Mouse (Mus musculus): ENCODE results near the gene Pth2.
"Not testable (repeated sequence)": the region's sequence is repeated elsewhere in the genome, so short reads cannot be mapped to it uniquely, and the experiment has no call there.

GRCm38 (mm10) chr7:45173772-45174171 is 7.0 kb upstream of the Pth2 start:
- TF ChIP-seq CTCF (IDR thresholded peaks at IDR 0.05; ENCODE audit: borderline replicate concordance, insufficient read depth, low read depth, low read length): peak; percentile 41
- TF ChIP-seq POLR2A (IDR thresholded peaks at IDR 0.05; ENCODE audit: borderline replicate concordance, insufficient read depth, low read length): not testable (repeated sequence)
